Mouse (Mus musculus): ENCODE measurements at regions not wholly inside any gene's neighbourhood (a gene's known extent, or its start where the extent isn't known, plus 50 kb on each side); places are given as distances from the start of the nearest gene placed in this dataset.
A peak's percentile ranks its signal among the peaks of the same experiment; 100 is the strongest.

GRCm38 (mm10) chr12:44674541-44674940 lies 345.9 kb downstream of the Nrcam start:
- DNase-seq (ENCODE audit: low read depth, low spot score) = peak; percentile 21

GRCm38 (mm10) chr12:44675003-44675402 lies 346.3 kb downstream of the Nrcam start:
- DNase-seq (ENCODE audit: low read depth, low spot score) = peak; percentile 56

All from ES-CJ7 (cell line).